Mouse (Mus musculus): ENCODE results near the gene Lysmd4. TPM values are rescaled to one million over a fixed set of nuclear protein-coding genes. Genes with fewer than 3 reads are reported as not detected.
A peak's percentile ranks its signal among the peaks of the same experiment; 100 is the strongest.
"Not testable (repeated sequence)": the region's sequence is repeated elsewhere in the genome, so short reads cannot be mapped to it uniquely, and the experiment has no call there.

The Lysmd4 gene
- polyA plus RNA-seq, 1 experiment from 2014 or later, result 37.0 TPM

DNA sequence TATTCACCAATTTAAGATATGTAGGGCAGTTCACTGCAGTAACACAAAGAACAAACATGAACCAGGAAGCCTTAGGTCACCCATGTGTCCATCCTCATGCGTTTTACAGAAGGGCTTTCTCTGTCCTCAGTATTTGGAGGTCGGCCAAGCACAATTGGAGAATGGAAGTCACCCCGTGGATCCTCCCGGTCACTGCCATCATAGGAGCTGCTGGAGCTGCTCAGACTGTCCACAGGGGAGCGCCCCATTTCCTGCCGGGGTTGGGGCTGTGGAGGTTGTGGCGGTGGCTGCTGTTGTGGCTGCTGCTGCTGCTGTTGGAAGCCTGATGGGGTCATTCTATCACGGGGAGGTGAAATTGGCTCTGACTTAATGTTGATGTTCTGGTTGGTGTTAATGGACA, 12.5 kb downstream of the Lysmd4 start:
- ATAC-seq (ENCODE audit: low FRiP score), result no peak
- Histone ChIP-seq H3K27me3 (replicated peaks) (no peaks in the 10 kb centered on the region), H3K36me3 (peaks cover 42% of the 10 kb centered on the region), H3K4me3 (replicated peaks) (no peak overlapping the region), H3K4me1 (peaks cover 6% of the 10 kb centered on the region; the same call in 1 of the 2 replicates), H3K4me2 (no peak overlapping the region), H3K9ac (replicated peaks) (no peak overlapping the region), H3K9me3 (replicated peaks) (no peaks in the 10 kb centered on the region), H3K27ac (replicated peaks) (no peak overlapping the region)
- 76% methylated on average over 8 of the region's 8 CpGs for WGBS

DNA sequence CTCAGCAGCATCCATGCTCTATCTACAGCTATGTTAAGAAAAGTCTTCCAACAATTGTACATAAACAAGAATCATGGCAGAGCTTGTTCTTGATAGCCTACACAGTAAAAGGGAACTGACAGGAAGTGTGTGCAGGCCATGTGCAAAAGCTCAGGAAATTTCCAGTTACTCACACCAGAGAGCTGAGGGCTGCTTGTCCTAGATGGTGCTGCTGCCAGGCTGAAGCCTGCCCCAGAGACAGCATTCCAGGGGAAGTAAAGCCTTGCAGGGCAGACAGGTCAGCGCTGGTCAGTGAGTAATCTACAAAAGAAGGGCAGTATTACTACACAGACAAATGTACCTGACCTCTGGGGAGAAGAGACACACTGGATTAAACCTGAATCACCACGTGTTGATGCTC, 14.0 kb downstream of the Lysmd4 start:
- Histone ChIP-seq H3K9ac (replicated peaks) (no peak overlapping the region), H3K4me1 (no peaks in the 10 kb centered on the region), H3K27ac (replicated peaks) (no peak overlapping the region), H3K9me3 (replicated peaks) (no peaks in the 10 kb centered on the region), H3K4me2 (no peak overlapping the region), H3K27me3 (replicated peaks) (no peaks in the 10 kb centered on the region), H3K4me3 (replicated peaks) (no peak overlapping the region), H3K36me3 (peaks cover 42% of the 10 kb centered on the region)
- no peak for ATAC-seq (ENCODE audit: low FRiP score)
- 93% methylated on average over 2 of the region's 2 CpGs for WGBS

DNA sequence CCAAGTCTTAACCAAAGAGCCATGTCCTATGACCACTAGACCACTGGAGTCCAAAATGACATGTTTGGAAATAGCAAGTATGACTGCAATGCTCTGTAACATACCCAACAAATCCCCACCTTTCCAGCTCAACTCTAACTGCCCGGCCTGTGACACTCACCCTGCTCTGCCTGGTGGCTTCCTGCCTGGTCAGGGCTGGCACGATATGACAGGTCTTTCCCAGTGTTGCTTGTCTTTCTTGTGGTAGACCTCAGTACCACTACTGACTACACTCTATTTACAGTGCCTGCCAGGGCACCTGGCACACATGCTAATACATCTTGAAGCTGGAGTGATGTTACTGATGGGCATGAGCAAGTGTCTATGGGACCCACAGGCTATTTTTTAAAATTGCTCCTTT, 15.4 kb downstream of the Lysmd4 start:
- Histone ChIP-seq H3K27me3 (replicated peaks) (no peaks in the 10 kb centered on the region), H3K9me3 (replicated peaks) (no peaks in the 10 kb centered on the region), H3K27ac (replicated peaks) (no peak overlapping the region), H3K9ac (replicated peaks) (no peak overlapping the region), H3K36me3 (peaks cover 33% of the 10 kb centered on the region), H3K4me2 (no peak overlapping the region), H3K4me3 (replicated peaks) (no peak overlapping the region), H3K4me1 (no peaks in the 10 kb centered on the region)
- 98% methylated on average over 2 of the region's 2 CpGs for WGBS
- ATAC-seq (ENCODE audit: low FRiP score), result no peak

DNA sequence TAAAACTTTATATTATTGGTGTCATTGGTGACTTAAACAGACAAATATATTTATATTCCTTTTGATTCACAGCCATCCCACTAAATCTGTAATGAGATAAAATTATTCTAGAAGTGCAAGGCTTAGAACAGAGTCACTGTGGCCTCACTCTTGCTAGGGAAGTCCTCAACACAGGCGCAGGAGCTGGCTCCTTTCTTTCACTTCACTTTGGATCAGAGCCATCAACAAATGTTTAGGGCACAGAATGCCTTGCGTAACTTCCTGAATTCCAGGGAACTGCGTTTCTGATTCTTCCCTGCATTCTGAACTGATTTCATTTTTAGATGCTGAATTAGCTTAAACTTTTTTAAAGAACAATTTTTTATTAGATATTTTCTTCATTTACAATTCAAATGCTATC, 19.6 kb downstream of the Lysmd4 start:
- Histone ChIP-seq H3K9ac (replicated peaks) (no peak overlapping the region), H3K36me3 (peaks cover 8% of the 10 kb centered on the region; the same call in 1 of the 2 replicates), H3K4me3 (replicated peaks) (no peak overlapping the region), H3K4me2 (no peak overlapping the region), H3K27me3 (replicated peaks) (no peaks in the 10 kb centered on the region), H3K27ac (replicated peaks) (no peak overlapping the region), H3K4me1 (no peaks in the 10 kb centered on the region), H3K9me3 (replicated peaks) (no peaks in the 10 kb centered on the region)
- WGBS, result 88% methylated on average over 3 of the region's 3 CpGs
- ATAC-seq (ENCODE audit: low FRiP score), result no peak

DNA sequence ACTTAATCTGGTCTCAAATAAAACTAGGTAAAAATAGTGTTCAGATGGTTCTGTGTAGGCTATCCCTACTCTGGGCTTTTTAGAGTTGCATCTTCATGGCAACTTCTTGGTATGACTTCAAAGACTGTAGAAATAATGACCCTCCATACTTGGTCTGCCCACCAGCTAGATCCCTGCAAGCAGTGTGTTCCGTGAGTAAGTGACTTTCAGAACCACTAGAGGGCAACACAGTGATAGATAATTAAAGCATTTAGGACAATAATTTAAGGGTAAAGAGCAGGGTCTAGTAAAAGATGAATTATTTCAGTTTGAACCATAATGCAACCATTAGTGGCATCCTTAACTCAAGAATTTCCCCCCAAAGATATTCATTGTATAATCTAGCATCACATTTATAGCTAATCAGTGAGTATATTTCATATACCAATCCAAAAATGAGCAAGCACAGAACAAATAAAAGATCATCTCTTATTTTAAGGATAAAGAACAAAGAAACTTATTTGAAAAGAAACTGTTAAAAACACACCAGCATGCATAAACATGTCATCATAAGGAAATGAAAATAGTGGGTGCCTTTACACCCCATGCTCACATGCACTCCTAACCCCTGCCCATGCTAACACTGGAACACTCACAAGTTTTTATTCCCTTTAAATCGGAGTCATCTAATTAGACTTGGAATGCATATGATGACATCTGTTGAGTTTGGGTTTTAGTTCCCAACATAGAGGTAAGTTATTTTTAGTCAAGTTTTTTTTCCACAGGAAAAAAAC, 21.0 kb downstream of the Lysmd4 start:
- ATAC-seq (ENCODE audit: low FRiP score), result peak; percentile 57
- 53% methylated on average over 2 of the region's 2 CpGs for WGBS

DNA sequence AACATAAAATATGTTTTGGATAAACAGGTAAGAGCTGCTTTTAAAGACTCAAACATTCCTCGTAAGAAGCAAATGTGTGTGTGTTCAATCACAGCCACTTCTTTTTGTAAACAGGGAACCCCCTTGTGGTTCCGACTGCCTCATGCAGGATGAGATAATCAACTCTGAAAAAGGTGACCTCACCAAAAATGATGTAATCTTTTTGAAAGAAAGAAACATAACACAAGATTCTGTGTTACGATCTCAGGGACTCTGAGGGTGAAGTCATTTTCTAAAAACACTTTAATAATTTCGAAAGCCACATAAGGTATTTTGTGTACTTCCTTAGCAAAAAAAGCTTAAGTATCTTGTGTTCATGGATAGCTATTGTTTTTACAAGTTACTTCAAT, 21.5 kb downstream of the Lysmd4 start:
- no peak overlapping the region for H3K27ac ChIP-seq (replicated peaks)
- peaks cover 1% of the 10 kb centered on the region; the same call in 1 of the 2 replicates for H3K36me3 ChIP-seq
- no peak overlapping the region for H3K4me2 ChIP-seq
- H3K9ac ChIP-seq (replicated peaks), result no peak overlapping the region
- H3K27me3 ChIP-seq (replicated peaks), result no peaks in the 10 kb centered on the region
- ATAC-seq (ENCODE audit: low FRiP score), result no peak
- WGBS, result 70% methylated on average over 4 of the region's 4 CpGs
- no peaks in the 10 kb centered on the region for H3K9me3 ChIP-seq (replicated peaks)
- no peaks in the 10 kb centered on the region for H3K4me1 ChIP-seq
- H3K4me3 ChIP-seq (replicated peaks), result no peak overlapping the region

More for the DNA sequence above, 21.0 kb downstream of the Lysmd4 start:
- Histone ChIP-seq H3K4me1 (no peaks in the 10 kb centered on the region), H3K4me3 (replicated peaks) (no peak overlapping the region), H3K9ac (replicated peaks) (no peak overlapping the region), H3K4me2 (no peak overlapping the region), H3K9me3 (replicated peaks) (no peaks in the 10 kb centered on the region), H3K36me3 (peaks cover 2% of the 10 kb centered on the region; the same call in 1 of the 2 replicates), H3K27me3 (replicated peaks) (no peaks in the 10 kb centered on the region), H3K27ac (replicated peaks) (no peak overlapping the region)

DNA sequence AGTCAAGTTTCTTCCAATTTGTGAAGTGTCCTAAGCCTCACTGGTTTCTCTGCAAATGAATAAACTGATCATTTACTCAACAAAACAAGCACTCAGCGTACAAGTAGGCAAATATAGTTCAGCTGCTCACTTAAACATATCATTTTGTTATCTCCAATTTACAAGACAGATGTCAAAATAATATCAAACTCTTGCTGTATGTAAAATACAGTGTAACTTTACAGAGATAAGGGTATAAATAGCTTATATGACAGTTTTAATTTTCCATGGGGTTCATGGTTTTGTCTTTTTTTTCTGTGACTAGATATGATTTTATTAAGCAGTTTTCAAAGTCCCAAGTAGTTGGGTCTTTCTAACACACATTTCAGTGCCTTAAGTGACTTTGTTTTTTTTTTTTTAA, 22.9 kb downstream of the Lysmd4 start:
- peaks cover 4% of the 10 kb centered on the region; the same call in 1 of the 2 replicates for H3K36me3 ChIP-seq
- no peak overlapping the region for H3K4me3 ChIP-seq (replicated peaks)
- no peaks in the 10 kb centered on the region for H3K4me1 ChIP-seq
- no peak for ATAC-seq (ENCODE audit: low FRiP score)
- WGBS, result 100% methylated on average over 1 of the region's 1 CpGs
- no peak overlapping the region for H3K4me2 ChIP-seq
- H3K27ac ChIP-seq (replicated peaks), result no peak overlapping the region
- H3K27me3 ChIP-seq (replicated peaks), result no peaks in the 10 kb centered on the region
- H3K9me3 ChIP-seq (replicated peaks), result no peaks in the 10 kb centered on the region
- H3K9ac ChIP-seq (replicated peaks), result no peak overlapping the region

DNA sequence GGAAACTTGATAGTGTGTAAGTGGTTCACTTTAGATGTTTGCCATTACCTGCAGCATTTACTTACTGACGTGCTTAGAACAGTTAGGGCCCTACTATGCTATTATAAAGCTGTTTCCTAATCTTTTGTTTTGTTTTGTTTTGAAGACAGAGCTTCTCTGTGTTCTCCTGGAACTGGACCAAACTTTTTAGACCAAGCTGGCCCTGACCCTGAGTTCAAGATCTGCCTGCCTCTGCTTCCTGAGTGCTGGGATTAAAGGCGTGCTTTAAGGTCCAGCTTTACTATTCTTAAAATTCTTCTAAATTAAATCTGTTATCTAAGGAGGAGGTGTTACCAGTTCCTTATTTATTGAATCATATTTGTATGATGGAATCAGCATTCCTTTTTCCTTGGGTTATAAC, 23.7 kb downstream of the Lysmd4 start:
- H3K27me3 ChIP-seq (replicated peaks), result no peaks in the 10 kb centered on the region
- 79% methylated on average over 2 of the region's 2 CpGs for WGBS
- H3K9me3 ChIP-seq (replicated peaks), result no peaks in the 10 kb centered on the region
- no peak overlapping the region for H3K9ac ChIP-seq (replicated peaks)
- no peaks in the 10 kb centered on the region for H3K4me1 ChIP-seq
- no peak overlapping the region for H3K4me2 ChIP-seq
- no peak for ATAC-seq (ENCODE audit: low FRiP score)
- H3K4me3 ChIP-seq (replicated peaks), result no peak overlapping the region
- peaks cover 5% of the 10 kb centered on the region; the same call in 1 of the 2 replicates for H3K36me3 ChIP-seq
- H3K27ac ChIP-seq (replicated peaks), result no peak overlapping the region

DNA sequence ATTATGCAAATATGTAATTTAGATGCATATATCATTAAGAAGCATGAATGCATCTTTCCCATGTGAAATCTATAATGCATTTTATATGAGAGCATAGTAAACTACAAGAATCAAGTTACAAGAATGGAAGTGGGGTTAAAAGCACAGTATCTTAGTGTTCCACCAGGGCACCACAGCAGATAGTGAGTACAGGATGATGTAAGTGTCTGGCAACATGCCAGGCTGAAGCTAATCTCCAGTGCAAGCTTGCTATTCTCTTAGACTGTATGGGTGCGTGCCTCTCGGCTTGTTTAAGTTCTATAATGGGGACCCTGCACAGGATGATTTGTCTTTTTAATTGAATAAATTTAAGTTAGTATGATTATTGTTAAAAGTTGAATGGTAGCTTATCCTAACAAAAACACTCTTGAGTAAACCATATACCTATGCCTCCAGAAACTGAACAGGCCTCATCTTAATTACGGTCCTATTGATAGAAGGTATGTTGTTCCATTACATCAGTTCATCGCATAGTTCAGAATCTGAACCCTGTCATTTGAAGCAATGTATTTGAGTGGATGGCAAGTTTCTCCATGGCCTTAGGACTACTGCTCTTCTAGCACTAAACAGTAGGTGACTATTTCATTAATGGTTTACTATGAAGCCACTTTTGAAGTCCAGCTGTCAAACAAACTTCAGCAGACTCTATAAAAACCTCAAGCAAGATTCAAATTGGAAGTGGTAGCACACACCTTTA, 37.7 kb downstream of the Lysmd4 start:
- Histone ChIP-seq H3K4me2 (no peak overlapping the region), H3K27me3 (replicated peaks) (no peaks in the 10 kb centered on the region), H3K4me3 (replicated peaks) (no peak overlapping the region), H3K9me3 (replicated peaks) (no peaks in the 10 kb centered on the region), H3K4me1 (no peaks in the 10 kb centered on the region), H3K36me3 (peaks cover 12% of the 10 kb centered on the region; the same call in 1 of the 2 replicates), H3K9ac (replicated peaks) (no peak overlapping the region), H3K27ac (replicated peaks) (no peak overlapping the region)
- ATAC-seq (ENCODE audit: low FRiP score), result no peak
- 68% methylated on average over 4 of the region's 4 CpGs for WGBS

DNA sequence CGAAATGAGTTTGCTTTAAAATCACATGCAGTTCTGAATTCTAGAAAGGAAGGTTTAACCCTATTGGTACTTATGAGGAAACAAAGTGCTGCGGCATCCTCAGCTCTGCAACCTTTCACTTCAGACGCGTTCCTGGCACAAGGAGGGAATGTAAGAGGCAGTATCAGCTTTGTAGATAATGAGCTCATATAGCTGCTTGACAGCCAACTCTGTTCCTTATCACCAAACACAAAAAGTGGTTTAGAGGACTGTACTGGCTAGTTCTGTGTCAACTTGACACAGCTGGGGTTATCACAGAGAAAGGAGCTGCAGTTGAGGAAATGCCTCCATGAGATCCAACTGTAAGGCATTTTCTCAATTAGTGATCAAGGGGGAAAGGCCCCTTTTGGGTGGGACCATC, 48.1 kb downstream of the Lysmd4 start:
- H3K9ac ChIP-seq (replicated peaks); H3K27ac ChIP-seq (replicated peaks); H3K27me3 ChIP-seq (replicated peaks); H3K36me3 ChIP-seq; H3K4me2 ChIP-seq; H3K9me3 ChIP-seq (replicated peaks); ATAC-seq (ENCODE audit: low FRiP score); H3K4me3 ChIP-seq (replicated peaks); H3K4me1 ChIP-seq: not testable (repeated sequence)
- 94% methylated on average over 4 of the region's 4 CpGs for WGBS

DNA sequence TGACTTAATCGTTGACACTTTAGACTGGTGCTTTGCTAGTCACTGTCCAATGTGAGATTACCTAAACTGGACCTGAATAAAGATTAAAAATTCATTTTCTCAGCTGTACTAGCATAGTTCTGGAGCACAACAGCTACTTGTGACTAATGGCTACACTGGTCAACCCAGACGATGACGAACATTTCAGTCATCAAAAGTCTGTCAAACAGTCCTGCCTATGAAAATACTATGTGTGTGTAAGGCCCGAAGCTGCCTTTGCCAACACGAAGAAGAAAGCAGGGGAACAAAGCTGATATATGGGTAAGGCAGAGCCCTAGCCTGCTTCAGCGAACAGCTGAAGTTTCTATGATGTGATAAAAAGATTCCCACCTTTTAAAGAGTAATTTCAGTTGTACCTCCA, 61.2 kb downstream of the Lysmd4 start:
- no peak for ATAC-seq (ENCODE audit: low FRiP score)
- Histone ChIP-seq H3K4me3 (replicated peaks) (no peak overlapping the region), H3K9ac (replicated peaks) (no peak overlapping the region), H3K36me3 (0 out of 2 replicates have a peak, but pooled peaks cover 2% of the 10 kb centered on the region), H3K27ac (replicated peaks) (no peak overlapping the region), H3K27me3 (replicated peaks) (no peaks in the 10 kb centered on the region), H3K9me3 (replicated peaks) (no peaks in the 10 kb centered on the region), H3K4me1 (no peaks in the 10 kb centered on the region), H3K4me2 (no peak overlapping the region)
- WGBS, result 92% methylated on average over 6 of the region's 6 CpGs

DNA sequence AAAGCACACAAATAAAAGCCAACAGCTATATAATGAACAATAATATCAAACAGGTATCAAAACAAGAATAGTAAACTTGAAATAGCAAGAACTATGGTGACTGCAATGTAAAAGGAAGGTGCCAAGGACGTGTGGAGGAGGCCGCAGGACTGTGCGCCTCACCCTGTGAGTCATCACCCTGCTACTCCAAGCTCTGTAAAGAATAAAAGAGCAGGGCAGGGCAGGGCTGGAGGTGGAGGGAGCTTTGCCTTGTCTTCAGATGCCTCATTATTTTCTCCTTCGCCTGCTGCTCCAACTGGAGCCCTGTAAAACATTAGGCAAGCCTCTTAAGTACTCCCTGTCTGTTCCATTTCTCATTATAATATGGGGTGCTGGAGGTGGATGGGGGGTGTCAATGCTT, 65.1 kb downstream of the Lysmd4 start:
- Histone ChIP-seq H3K4me2 (no peak overlapping the region), H3K4me1 (no peaks in the 10 kb centered on the region), H3K36me3 (0 out of 2 replicates have a peak, but pooled peaks cover 2% of the 10 kb centered on the region), H3K27me3 (replicated peaks) (no peaks in the 10 kb centered on the region), H3K27ac (replicated peaks) (no peak overlapping the region), H3K4me3 (replicated peaks) (no peak overlapping the region), H3K9ac (replicated peaks) (no peak overlapping the region), H3K9me3 (replicated peaks) (no peaks in the 10 kb centered on the region)
- WGBS, result 87% methylated on average over 4 of the region's 4 CpGs
- ATAC-seq (ENCODE audit: low FRiP score), result no peak
